Mouse (Mus musculus): ENCODE data around the gene Hist2h2ac.
A peak's percentile ranks its signal among the peaks of the same experiment; 100 is the strongest.
"Not testable (repeated sequence)": the region's sequence is repeated elsewhere in the genome, so short reads cannot be mapped to it uniquely, and the experiment has no call there.

Gene Hist2h2ac

GRCm38 (mm10) chr3:96248141-96249033 is 27.7 kb upstream of the Hist2h2ac start:
- DNase-seq (ENCODE audit: low spot score) = no peak

- peak; percentile 68 for DNase-seq (ENCODE audit: low spot score)
Observed at GRCm38 (mm10) chr3:96247356-96248140, 26.9 kb upstream of the Hist2h2ac start.

- not testable (repeated sequence) for DNase-seq (ENCODE audit: low spot score)
Observed at GRCm38 (mm10) chr3:96246427-96246856, 25.8 kb upstream of the Hist2h2ac start, which contains the start of gene Hist2h3c1. Hist2h3c1 (plus strand) TSS chr3:96246685.

GRCm38 (mm10) chr3:96246018-96246417 is 25.3 kb upstream of the Hist2h2ac start:
- not testable (repeated sequence) for DNase-seq (ENCODE audit: low spot score)

GRCm38 (mm10) chr3:96245003-96245886 is 24.6 kb upstream of the Hist2h2ac start, which contains the start of gene Hist2h2aa1:
Hist2h2aa1 (plus strand) TSS chr3:96245497.
- peak; percentile 75 for DNase-seq (ENCODE audit: low spot score)

- DNase-seq (ENCODE audit: low spot score) = no peak
Observed at GRCm38 (mm10) chr3:96243921-96244572, 23.4 kb upstream of the Hist2h2ac start.

- no peak for DNase-seq (ENCODE audit: low spot score)
Observed at GRCm38 (mm10) chr3:96240799-96241197, 20.1 kb upstream of the Hist2h2ac start.

- peak; percentile 76 for DNase-seq (ENCODE audit: low spot score)
Observed at GRCm38 (mm10) chr3:96239949-96240798, 19.5 kb upstream of the Hist2h2ac start, which contains the start of gene Hist2h2aa2. Hist2h2aa2 (minus strand) TSS chr3:96240276.

- DNase-seq (ENCODE audit: low spot score) = not testable (repeated sequence)
Observed at GRCm38 (mm10) chr3:96238954-96239793, 18.5 kb upstream of the Hist2h2ac start, which contains the start of gene Hist2h3c2. Hist2h3c2 (minus strand) TSS chr3:96239127.

- peak; percentile 81 for DNase-seq (ENCODE audit: low spot score)
Observed at GRCm38 (mm10) chr3:96237904-96238511, 17.3 kb upstream of the Hist2h2ac start.

GRCm38 (mm10) chr3:96237335-96237903 is 16.7 kb upstream of the Hist2h2ac start:
- peak; percentile 67 for DNase-seq (ENCODE audit: low spot score)

- no peak for DNase-seq (ENCODE audit: low spot score)
Observed at GRCm38 (mm10) chr3:96236834-96237334, 16.2 kb upstream of the Hist2h2ac start.

- DNase-seq (ENCODE audit: low spot score) = no peak
Observed at GRCm38 (mm10) chr3:96235836-96236235, 15.2 kb upstream of the Hist2h2ac start.

GRCm38 (mm10) chr3:96234914-96235313 is 14.2 kb upstream of the Hist2h2ac start:
- no peak for DNase-seq (ENCODE audit: low spot score)

- DNase-seq (ENCODE audit: low spot score) = no peak
Observed at GRCm38 (mm10) chr3:96231758-96232120, 11.1 kb upstream of the Hist2h2ac start.

GRCm38 (mm10) chr3:96230910-96231757 is 10.5 kb upstream of the Hist2h2ac start:
- DNase-seq (ENCODE audit: low spot score) = no peak

GRCm38 (mm10) chr3:96230404-96230803 is 9.7 kb upstream of the Hist2h2ac start:
- DNase-seq (ENCODE audit: low spot score) = no peak
